Mouse (Mus musculus) lung, adult 2 months (tissue): ENCODE results near the gene Erc2. TPM values are rescaled to one million over a fixed set of nuclear protein-coding genes. Genes with fewer than 3 reads are reported as not detected.

Experiments
- DNase-seq: peaks from one replicate; pipeline ENCODE4 v3.0.0; 2022
- H3K4me1 ChIP-seq: fragments of 200-500 bp; 2 replicates; pipeline ENCODE4 v1.6.1; 2011; ENCODE audit warnings: low read length; ENCODE audit not compliant: control insufficient read depth, insufficient read depth
- H3K4me3 ChIP-seq: fragments of 200-500 bp; replicated peaks from 2 replicates; pipeline ENCODE3; 2011; ENCODE audit warnings: low read depth, mild to moderate bottlenecking, control low read depth, low read length; ENCODE audit errors: extremely low read depth
- CTCF ChIP-seq: fragments of 200-500 bp; IDR thresholded peaks from 2 replicates; pipeline ENCODE4 v1.5.1; 2011; ENCODE audit warnings: mild to moderate bottlenecking, low read length, control low read depth; ENCODE audit not compliant: insufficient read depth
- POLR2A ChIP-seq: fragments of 200-500 bp; IDR thresholded peaks from 2 replicates; pipeline ENCODE4 v1.6.1; 2011; ENCODE audit warnings: low read depth, mild to moderate bottlenecking, control low read depth, low read length, borderline replicate concordance; ENCODE audit errors: extremely low read depth
- WGBS: fragments of 180-500 bp; shearing (Covaris S2); methylation state at CpG from one replicate; pipeline ENCODE4 v1.1.7; 2018; 5-methylcytosine and 5-hydroxymethylcytosine counted together
- polyA plus RNA-seq: library from polyadenylated mRNA; depleted of rRNA; stranded (reverse); fragments of >200 nt; gene quantifications from 2 replicates; pipeline ENCODE4 v1.2.3, GENCODE M21; 2012; rRNA removed

Gene Erc2
- polyA plus RNA-seq, 1 experiment: 1.3 TPM

GRCm38 (mm10) chr14:28511029-28511651 is 888.9 kb downstream of the Erc2 start:
- no peaks in the 10 kb centered on the region; the same call in 1 of the 2 replicates for H3K4me1 ChIP-seq
- DNase-seq: no peak
- peak overlapping the region; percentile 48 for H3K4me3 ChIP-seq
- TF ChIP-seq POLR2A (no peak), CTCF (no peak)
- 3% methylated on average over 41 of the region's 41 CpGs for WGBS

GRCm38 (mm10) chr14:28512805-28513590 is 890.8 kb downstream of the Erc2 start:
- DNase-seq: no peak
- WGBS: 92% methylated on average over 5 of the region's 5 CpGs
- H3K4me1 ChIP-seq: no peaks in the 10 kb centered on the region; the same call in 1 of the 2 replicates
- TF ChIP-seq CTCF (no peak), POLR2A (no peak)
- H3K4me3 ChIP-seq: no peak overlapping the region

- no peak for DNase-seq
- 64% methylated on average over 2 of the region's 2 CpGs for WGBS
- Histone ChIP-seq H3K4me1 (no peaks in the 10 kb centered on the region), H3K4me3 (no peak overlapping the region)
- no peak for TF ChIP-seq POLR2A
- TF ChIP-seq CTCF: no peak
Observed at GRCm38 (mm10) chr14:28514171-28514570, 891.9 kb downstream of the Erc2 start.

- TF ChIP-seq POLR2A (no peak), CTCF (no peak)
- Histone ChIP-seq H3K4me3 (no peak overlapping the region), H3K4me1 (no peaks in the 10 kb centered on the region)
- WGBS: 62% methylated on average over 6 of the region's 6 CpGs
- DNase-seq: no peak
Observed at GRCm38 (mm10) chr14:28515331-28515730, 893.1 kb downstream of the Erc2 start.

- H3K4me1 ChIP-seq: no peaks in the 10 kb centered on the region
- WGBS: 84% methylated on average over 39 of the region's 39 CpGs
- no peak for TF ChIP-seq POLR2A
- no peak for TF ChIP-seq CTCF
Observed at GRCm38 (mm10) chr14:28517631-28518560, 895.7 kb downstream of the Erc2 start.

GRCm38 (mm10) chr14:28521106-28521505 is 898.9 kb downstream of the Erc2 start:
- TF ChIP-seq POLR2A: no peak
- no peak for TF ChIP-seq CTCF
- no peaks in the 10 kb centered on the region for H3K4me1 ChIP-seq
- 69% methylated on average over 1 of the region's 1 CpGs for WGBS
- no peak for DNase-seq
- no peak overlapping the region for H3K4me3 ChIP-seq

More at GRCm38 (mm10) chr14:28517631-28518560, 895.7 kb downstream of the Erc2 start:
- DNase-seq: no peak
- H3K4me3 ChIP-seq: no peak overlapping the region

- no peak for DNase-seq
- Histone ChIP-seq H3K4me3 (no peak overlapping the region), H3K4me1 (no peaks in the 10 kb centered on the region)
- TF ChIP-seq POLR2A: no peak
- TF ChIP-seq CTCF: no peak
- WGBS: 87% methylated on average over 21 of the region's 21 CpGs
Observed at GRCm38 (mm10) chr14:28522611-28523010, 900.4 kb downstream of the Erc2 start.

GRCm38 (mm10) chr14:28525566-28525965 is 903.3 kb downstream of the Erc2 start:
- 54% methylated on average over 1 of the region's 1 CpGs for WGBS
- no peak for DNase-seq
- no peaks in the 10 kb centered on the region for H3K4me1 ChIP-seq
- H3K4me3 ChIP-seq: no peak overlapping the region
- TF ChIP-seq POLR2A: no peak
- TF ChIP-seq CTCF: no peak

Other genes starting within 250 kb of the Erc2 start
- gene Fam208a, start 193.6 kb upstream of the Erc2 start, polyA plus RNA-seq: 5.4 and 10.1 TPM in 2 replicates
- gene Ccdc66, start 114.0 kb upstream of the Erc2 start, polyA plus RNA-seq: 1.3 and 2.7 TPM in 2 replicates